Comparison of ENCODE assay signal across 9 mouse cellular contexts in the genomic region with DNA sequence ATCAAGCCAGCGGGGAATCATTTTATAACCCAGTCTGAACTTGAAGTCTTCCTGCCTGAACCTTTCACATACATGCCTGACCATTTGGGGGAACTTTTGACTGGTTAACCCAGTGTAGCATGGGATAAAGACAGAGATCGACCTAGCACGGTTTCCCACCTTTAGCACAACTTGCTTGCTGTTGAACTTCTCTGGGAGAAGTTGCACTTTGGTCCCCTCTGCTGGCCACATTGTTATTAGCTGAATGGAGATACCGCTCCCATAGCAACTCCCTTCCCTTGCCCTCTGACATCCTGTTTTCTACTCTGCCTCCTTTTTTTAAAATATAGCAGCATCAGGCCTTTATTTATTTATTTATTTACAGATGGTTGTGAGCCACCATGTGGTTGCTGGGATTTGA. TPM values are rescaled to one million over a fixed set of nuclear protein-coding genes. Genes with fewer than 3 reads are reported as not detected.
DNase-seq lines count a peak whose midpoint lies in the region; TF ChIP-seq lines count a peak whose summit lies in the region.
"Had no signal": no experiment of that assay in that cellular context is flagged by ENCODE, and none has a peak within 500 bp of the region (broad histone marks: within the 10 kb centered on the region; RNA-seq: fewer than 3 reads in every experiment).

No protein-coding gene starts in this region.

- WGBS in kidney, adult 2 months, result 16% methylated on average over 4 of the region's 4 CpGs
- WGBS in lung, adult 2 months, result 14% methylated on average over 4 of the region's 4 CpGs

- H3K27ac ChIP-seq in gastrocnemius, adult 2 months, result no peak overlapping the region
- H3K27ac ChIP-seq in kidney, adult 2 months (ENCODE audit: insufficient read depth, low read depth, low read length), result no peak overlapping the region
- H3K27ac ChIP-seq: heart, embryonic 15.5 days had no signal

- no peaks in the 10 kb centered on the region for H3K4me1 ChIP-seq in kidney, adult 2 months (ENCODE audit: control insufficient read depth, insufficient read depth, low read length)
- peaks cover 2% of the 10 kb centered on the region; the same call in 1 of the 2 replicates for H3K4me1 ChIP-seq in lung, adult 2 months (ENCODE audit: control insufficient read depth, insufficient read depth, low read length)

- peak; percentile 78 for TF ChIP-seq CTCF in gastrocnemius, adult 2 months (IDR thresholded peaks at IDR 0.05)
- peak; percentile 87 for TF ChIP-seq CTCF in kidney, adult 2 months (conservative IDR thresholded peaks at IDR 0.05; ENCODE audit: insufficient read depth, insufficient read length, low read depth, low read length)
- TF ChIP-seq CTCF in lung, adult 2 months (IDR thresholded peaks at IDR 0.05; ENCODE audit: insufficient read depth, low read length), result peak; percentile 59

- no peak for TF ChIP-seq POLR2A in kidney, adult 2 months (IDR thresholded peaks at IDR 0.05; ENCODE audit: low read depth, low read length)
- TF ChIP-seq POLR2A in lung, adult 2 months (IDR thresholded peaks at IDR 0.05; ENCODE audit: borderline replicate concordance, extremely low read depth, low read depth, low read length), result no peak

- peak; percentile 60 for DNase-seq in ovary, postnatal 36 days (ENCODE audit: low spot score)
- DNase-seq in ovary, adult 18-20 months (ENCODE audit: low spot score), result no peak
- DNase-seq in adrenal gland, adult 8-10 months, result peak; percentile 47
- DNase-seq in gastrocnemius, adult 2 months, result peak; percentile 78
- peak; percentile 84 for DNase-seq in kidney, adult 2 months
- DNase-seq in lung, adult 2 months, result peak; percentile 64
- DNase-seq in right cerebral cortex, postnatal 4 days, result peak; percentile 51
- peak; percentile 76 for DNase-seq in yolk sac, embryonic 10.5 days (ENCODE audit: low spot score)

- H3K36me3 ChIP-seq in kidney, adult 2 months (ENCODE audit: control insufficient read depth, insufficient read depth, low read length), result no peaks in the 10 kb centered on the region
- H3K36me3 ChIP-seq: heart, embryonic 15.5 days had no signal

- no peaks in the 10 kb centered on the region for H3K27me3 ChIP-seq in kidney, adult 2 months (replicated peaks; ENCODE audit: control insufficient read depth, insufficient read depth, low read length)

- H3K4me3 ChIP-seq in gastrocnemius, adult 2 months, result no peak overlapping the region
- no peak overlapping the region for H3K4me3 ChIP-seq in kidney, adult 2 months (ENCODE audit: insufficient read depth, low read depth, low read length)
- H3K4me3 ChIP-seq in lung, adult 2 months (replicated peaks; ENCODE audit: extremely low read depth, low read depth, low read length), result no peak overlapping the region
- H3K4me3 ChIP-seq: heart, embryonic 15.5 days had no signal

- intact Hi-C loops in gastrocnemius, adult 2 months (cut with DNase I), result loop anchor here (1.0 to 2.0 kb wide), 3 partner anchors 54 to 92 kb away; no protein-coding TSS in a partner anchor

RNA-seq across cellular contexts. Expression of gene Tm4sf5, which starts 1.3 kb away (rescaled TPM):
- total RNA-seq in adrenal gland, adult 8-10 months (2022), result not detected
- not detected for total RNA-seq in gastrocnemius, adult 2 months (2021)
- 0.31 TPM in 1 of 2 replicates, not detected in the other for polyA plus RNA-seq in kidney, adult 2 months (2012; rRNA removed)
- polyA plus RNA-seq in lung, adult 2 months (2012; rRNA removed), result 0.50 and 1.00 TPM in 2 replicates

RNA-seq across cellular contexts. Expression of gene Vmo1, which starts 8.0 kb away (rescaled TPM):
- under 1 TPM in 1 of 4 experiments, not detected in 3; 0.46 TPM for total RNA-seq in adrenal gland, adult 8-10 months (2022)
- not detected for total RNA-seq in gastrocnemius, adult 2 months (2021)
- 0.15 TPM in 1 of 2 replicates, not detected in the other for polyA plus RNA-seq in kidney, adult 2 months (2012; rRNA removed)
- polyA plus RNA-seq in lung, adult 2 months (2012; rRNA removed), result 0.20 and 0.26 TPM in 2 replicates

RNA-seq across cellular contexts. Expression of gene Gltpd2, which starts 12.6 kb away (rescaled TPM):
- total RNA-seq in adrenal gland, adult 8-10 months (2022), result not detected
- not detected for total RNA-seq in gastrocnemius, adult 2 months (2021)
- polyA plus RNA-seq in kidney, adult 2 months (2012; rRNA removed), result 2.8 and 3.3 TPM in 2 replicates
- polyA plus RNA-seq in lung, adult 2 months (2012; rRNA removed), result 0.12 and 0.34 TPM in 2 replicates
- polyA plus RNA-seq: heart, embryonic 15.5 days had no signal

RNA-seq across cellular contexts. Expression of gene Psmb6, which starts 18.8 kb away (rescaled TPM):
- 100 to 1,000 TPM; 247 to 298 (median 278) TPM for total RNA-seq in adrenal gland, adult 8-10 months (2022)
- 100 to 1,000 TPM; 229 to 241 TPM for total RNA-seq in gastrocnemius, adult 2 months (2021)
- 335 and 398 TPM in 2 replicates for polyA plus RNA-seq in kidney, adult 2 months (2012; rRNA removed)
- 202 and 264 TPM in 2 replicates for polyA plus RNA-seq in lung, adult 2 months (2012; rRNA removed)

RNA-seq across cellular contexts. Expression of gene Gm40193, which starts 26.4 kb away (rescaled TPM):
- not detected for total RNA-seq in adrenal gland, adult 8-10 months (2022)
- not detected for total RNA-seq in gastrocnemius, adult 2 months (2021)
- polyA plus RNA-seq in kidney, adult 2 months (2012; rRNA removed), result not detected in 2 replicates
- not detected in 2 replicates for polyA plus RNA-seq in lung, adult 2 months (2012; rRNA removed)
- polyA plus RNA-seq: heart, embryonic 15.5 days had no signal
